Mouse (Mus musculus) thymus, postnatal 14 days (tissue): ENCODE measurements around the gene Nuak2.

Experiments used
- DNase-seq: peaks from one replicate; pipeline ENCODE4 v3.0.0; 2021

Nuak2 gene

GRCm38 (mm10) chr1:132381929-132382328, 66.0 kb downstream of the Nuak2 start:
- DNase-seq, result peak; percentile 36
